Mouse (Mus musculus) CH12.LX (cell line): ENCODE results near the gene Bri3bp.

Experiments used
- CTCF ChIP-seq, 2 experiments: IDR thresholded peaks in 1 of 2; conservative IDR thresholded peaks in 1 of 2; 2 replicates each; pipeline ENCODE4 v1.5.1; 2011 to 2012; ENCODE audit warnings: low read depth in 2 of 2, low read length in 2 of 2, improper control_type of control experiment in 1 of 2, inconsistent platforms in 1 of 2, mild to moderate bottlenecking in 1 of 2, moderate library complexity in 1 of 2
- EP300 ChIP-seq: IDR thresholded peaks from 2 replicates; pipeline ENCODE4 v1.6.1; 2011; ENCODE audit warnings: low read length, improper control_type of control experiment
- MAX ChIP-seq: IDR thresholded peaks from 2 replicates; pipeline ENCODE4 v1.6.1; 2011; ENCODE audit warnings: low read length, improper control_type of control experiment
- MAZ ChIP-seq: IDR thresholded peaks from 2 replicates; pipeline ENCODE4 v1.6.1; 2012; ENCODE audit warnings: low read depth, mild to moderate bottlenecking, inconsistent platforms, low read length, improper control_type of control experiment, moderate library complexity
- NELFE ChIP-seq: IDR thresholded peaks from 2 replicates; pipeline ENCODE4 v1.6.1; 2011; ENCODE audit warnings: low read depth, low read length, improper control_type of control experiment
- POLR2A ChIP-seq: IDR thresholded peaks from 2 replicates; pipeline ENCODE4 v1.6.1; 2011; ENCODE audit warnings: low read depth, mild to moderate bottlenecking, improper control_type of control experiment, low read length
- POLR2AphosphoS2 ChIP-seq: IDR thresholded peaks from 2 replicates; pipeline ENCODE4 v1.6.1; 2011; ENCODE audit warnings: low read depth, low read length, improper control_type of control experiment
- RCOR1 ChIP-seq: conservative IDR thresholded peaks from 2 replicates; pipeline ENCODE4 v1.6.1; 2012; ENCODE audit warnings: low read depth, mild to moderate bottlenecking, inconsistent platforms, low read length, improper control_type of control experiment
- SIN3A ChIP-seq: IDR thresholded peaks from 2 replicates; pipeline ENCODE4 v1.6.1; 2012; ENCODE audit warnings: low read length, improper control_type of control experiment, inconsistent platforms
- SMC3 ChIP-seq: IDR thresholded peaks from 2 replicates; pipeline ENCODE4 v1.6.1; 2011; ENCODE audit warnings: low read depth, low read length, improper control_type of control experiment
- UBTF ChIP-seq: IDR thresholded peaks from 2 replicates; pipeline ENCODE4 v1.6.1; 2012; ENCODE audit warnings: low read depth, mild to moderate bottlenecking, inconsistent platforms, low read length, improper control_type of control experiment, moderate library complexity
- USF1 ChIP-seq: IDR thresholded peaks from 2 replicates; pipeline ENCODE4 v1.6.1; 2014; ENCODE audit warnings: low read depth, mild to moderate bottlenecking, inconsistent platforms, low read length, improper control_type of control experiment
- ZNF384 ChIP-seq: IDR thresholded peaks from 2 replicates; pipeline ENCODE4 v1.6.1; 2012; ENCODE audit warnings: low read depth, low read length, improper control_type of control experiment, inconsistent platforms

DNA sequence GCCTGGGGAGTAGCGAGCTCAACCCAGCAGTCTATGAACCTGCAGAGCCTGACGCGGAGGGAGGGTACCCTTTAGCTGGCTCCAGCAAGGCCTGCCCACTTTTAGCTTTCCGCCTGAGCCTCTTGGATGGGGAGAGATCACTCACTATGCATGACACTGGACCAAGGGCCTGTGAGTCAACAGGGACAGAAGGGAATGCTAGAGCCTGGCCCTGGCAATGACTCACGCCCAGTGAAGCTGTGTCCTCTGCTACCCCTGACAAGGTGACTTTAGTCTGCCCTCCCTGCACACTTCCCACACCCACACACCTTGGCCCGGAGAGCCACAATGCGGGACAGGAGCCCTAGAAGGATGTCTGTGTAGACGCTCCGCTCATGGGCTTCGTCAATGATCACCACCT is 15.0 kb upstream of the Bri3bp start:
- TF ChIP-seq MAZ (no peak), SMC3 (no peak), ZNF384 (no peak), MAX (no peak), POLR2AphosphoS2 (no peak), RCOR1 (no peak), POLR2A (no peak), SIN3A (no peak), EP300 (no peak), NELFE (no peak), USF1 (no peak), UBTF (no peak), CTCF (conservative IDR thresholded peaks at IDR 0.05 in 1 of 2, IDR thresholded peaks at IDR 0.05 in 1 of 2; ENCODE audit: low read depth in 2 of 2, low read length in 2 of 2) (no peak)
